Mouse (Mus musculus) cerebellum, postnatal 10 days (tissue): ENCODE measurements around the gene B3gat3.
A peak's percentile ranks its signal among the peaks of the same experiment; 100 is the strongest.

Source experiments
- DNase-seq, 2 experiments: peaks; one replicate each; pipeline ENCODE4 v3.0.0; 2021; ENCODE audit warnings: mixed read lengths in 2 of 2

The B3gat3 gene

DNA sequence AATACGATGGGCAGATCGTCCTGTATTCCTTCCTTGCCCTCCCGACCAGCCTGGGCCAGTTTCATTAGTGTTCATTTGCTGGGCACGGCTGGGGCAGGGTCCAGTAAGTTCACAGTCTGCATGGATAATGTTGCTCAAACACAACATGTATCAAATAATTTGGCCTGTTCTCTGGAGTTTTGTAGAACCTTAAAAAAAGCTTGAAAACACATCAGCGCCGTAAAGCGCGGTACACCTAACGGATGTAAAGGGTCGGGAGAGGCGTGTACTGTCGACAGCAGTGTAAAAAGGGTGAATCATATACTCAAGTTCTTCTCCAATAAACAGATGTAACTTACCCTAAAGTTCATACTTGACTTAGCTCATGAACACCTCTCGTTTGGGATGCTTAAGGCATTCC, 21.6 kb upstream of the B3gat3 start:
- DNase-seq = no peak

DNA sequence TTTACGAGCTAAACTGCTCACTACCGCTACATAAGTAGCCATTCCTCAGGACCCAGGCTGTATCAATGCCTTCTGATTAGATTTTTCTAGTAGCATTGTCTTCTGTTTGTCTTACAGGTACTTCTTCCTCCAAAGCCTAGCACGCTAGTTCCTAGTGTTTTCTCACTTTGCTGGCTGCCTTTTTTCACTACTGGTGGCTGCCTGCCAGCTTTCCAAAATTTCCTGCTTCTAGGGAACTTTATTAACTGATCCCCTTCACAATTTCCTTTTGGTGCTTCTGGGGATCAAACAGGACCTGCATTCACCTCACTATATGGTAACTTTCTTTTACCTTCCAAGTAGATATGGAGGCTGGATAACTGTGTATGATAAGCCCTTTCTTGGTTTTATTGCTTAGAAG, 21.1 kb upstream of the B3gat3 start:
- no peak for DNase-seq

DNA sequence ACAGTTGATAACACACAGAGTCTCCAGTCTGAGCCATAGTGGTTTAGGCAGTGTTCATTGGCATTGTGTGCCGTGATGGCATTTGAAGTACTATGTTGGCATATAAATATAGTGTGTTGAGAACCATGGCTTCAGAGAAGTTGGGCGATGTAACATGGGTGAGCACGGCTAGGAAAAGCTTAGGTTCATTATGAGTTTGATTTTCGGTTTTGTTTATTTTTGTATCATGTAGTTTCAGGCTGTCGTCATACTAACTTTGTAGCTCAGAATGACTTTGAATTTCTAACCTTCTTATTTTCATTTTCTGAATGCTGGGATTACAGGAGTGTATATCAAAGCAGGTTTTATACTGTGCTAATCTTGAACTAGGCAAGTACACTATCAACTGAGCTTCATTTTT, 16.8 kb upstream of the B3gat3 start:
- DNase-seq = no peak

DNA sequence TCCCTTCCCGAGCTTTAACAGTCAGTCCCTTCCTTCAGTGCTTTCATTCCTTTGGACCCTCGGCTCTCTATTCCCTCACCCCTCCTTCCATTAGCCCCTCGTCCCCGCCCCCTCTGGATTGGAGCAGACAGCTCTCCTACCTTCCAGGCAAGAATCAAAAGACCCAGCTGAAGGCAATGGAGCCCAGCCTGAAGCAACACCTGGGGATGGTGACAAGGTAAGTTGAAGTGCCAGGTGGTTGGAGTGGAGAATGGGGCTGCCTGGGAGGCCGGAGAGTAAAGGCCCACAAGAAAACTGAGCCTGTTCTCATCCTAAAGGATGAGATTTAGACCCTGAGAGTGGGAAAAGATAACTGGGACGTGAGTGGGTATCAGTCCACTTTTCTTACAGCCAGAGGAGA, 11.6 kb upstream of the B3gat3 start:
- no peak for DNase-seq

DNA sequence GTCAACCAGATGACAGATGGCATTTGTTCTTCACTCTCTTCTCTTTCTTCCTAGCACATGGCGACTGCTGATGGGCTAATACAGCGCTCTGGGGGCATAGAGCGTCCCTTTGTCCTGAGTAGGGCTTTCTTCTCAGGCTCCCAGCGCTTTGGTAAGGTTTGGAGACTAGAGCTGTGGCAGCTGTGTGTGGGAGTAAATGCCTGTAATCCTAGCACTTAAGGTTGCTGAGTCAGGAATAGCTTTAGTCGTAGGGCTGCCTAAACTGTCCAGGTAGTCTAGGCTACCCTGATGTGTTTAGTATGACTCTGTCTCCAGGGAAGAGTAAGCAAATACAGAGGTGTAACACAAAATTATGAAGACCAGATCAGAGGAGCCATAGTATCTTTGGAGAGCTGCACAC, 8.4 kb upstream of the B3gat3 start:
- DNase-seq = no peak

DNA sequence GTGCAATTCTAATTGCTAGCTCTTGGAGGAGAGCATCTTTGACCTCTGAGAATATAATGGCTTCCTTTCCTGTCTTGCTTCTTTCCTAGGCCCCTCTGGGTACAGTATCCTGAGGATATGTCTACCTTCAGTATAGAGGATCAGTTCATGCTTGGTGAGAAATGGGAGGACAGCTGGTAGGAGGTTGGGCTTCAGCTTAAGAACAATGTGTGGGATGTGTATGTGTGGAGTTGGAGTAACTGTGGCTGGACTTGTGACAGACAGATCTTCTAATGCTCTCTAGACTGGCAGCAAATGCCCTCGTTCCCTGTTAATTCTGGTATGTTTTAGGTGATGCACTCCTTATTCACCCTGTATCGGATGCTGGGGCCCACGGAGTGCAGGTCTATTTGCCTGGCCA, 6.0 kb upstream of the B3gat3 start:
- no peak for DNase-seq

DNA sequence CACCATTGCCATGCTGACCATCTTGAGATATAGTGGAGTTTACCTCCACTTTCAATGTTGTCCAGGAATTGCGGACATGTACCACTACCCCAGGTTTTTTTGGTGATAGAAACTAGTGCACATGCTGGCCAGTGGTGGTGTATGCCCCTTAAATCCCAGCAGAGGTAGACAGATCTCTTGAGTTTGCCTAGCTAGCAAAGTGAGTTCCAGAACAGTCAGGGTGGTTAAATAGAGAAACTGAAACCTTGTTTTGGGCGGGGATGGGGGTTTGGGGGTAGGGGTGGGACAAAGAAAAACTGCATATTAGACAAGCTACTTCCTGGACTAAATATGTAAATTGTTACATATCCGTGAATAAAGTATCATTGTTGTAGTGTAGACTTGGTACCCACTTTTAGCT, 1.2 kb upstream of the B3gat3 start:
- DNase-seq = no peak

DNA sequence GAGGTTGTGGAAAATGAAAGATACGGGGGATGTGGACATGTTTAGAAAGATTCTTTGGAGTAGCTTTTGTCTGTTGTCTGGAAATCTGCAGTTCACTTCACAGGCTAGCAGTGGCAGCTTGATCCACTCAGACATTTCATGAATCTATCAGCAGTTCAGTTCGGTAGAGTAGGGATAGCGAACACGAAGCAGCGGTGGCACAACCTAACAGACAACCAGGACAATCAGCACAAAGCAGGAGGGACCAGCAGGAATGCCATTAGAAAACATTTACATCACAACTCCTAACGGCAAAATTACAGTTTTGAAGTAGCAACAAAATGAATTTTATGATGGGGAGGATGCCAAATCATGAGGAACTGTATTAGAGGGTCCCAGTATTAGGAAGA, 496 bp upstream of the B3gat3 start:
- DNase-seq = no peak

DNA sequence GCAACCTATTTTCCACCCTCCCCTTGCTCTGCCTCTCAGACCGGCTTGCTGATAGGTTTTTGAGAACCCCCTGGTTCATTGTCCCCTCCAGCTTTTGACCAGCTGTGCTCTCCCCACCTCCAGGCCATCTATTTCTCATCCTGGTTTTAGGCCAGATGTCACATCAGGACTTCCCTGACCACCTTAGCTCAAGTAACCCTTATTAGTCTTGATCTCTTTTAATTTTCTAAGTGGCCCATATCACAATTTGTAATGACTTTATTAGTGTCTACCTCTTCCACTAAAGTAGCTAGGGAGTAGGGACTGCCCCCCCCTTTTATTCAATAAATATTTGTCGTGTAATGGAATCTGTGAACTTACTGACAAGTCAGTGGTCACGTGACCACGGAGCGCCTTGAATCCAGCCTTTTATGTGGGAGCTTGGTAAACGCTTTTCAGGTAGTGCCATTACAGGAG, 690 bp downstream of the B3gat3 start:
- DNase-seq = peak in 1 of 2 experiments; percentile 31

DNA sequence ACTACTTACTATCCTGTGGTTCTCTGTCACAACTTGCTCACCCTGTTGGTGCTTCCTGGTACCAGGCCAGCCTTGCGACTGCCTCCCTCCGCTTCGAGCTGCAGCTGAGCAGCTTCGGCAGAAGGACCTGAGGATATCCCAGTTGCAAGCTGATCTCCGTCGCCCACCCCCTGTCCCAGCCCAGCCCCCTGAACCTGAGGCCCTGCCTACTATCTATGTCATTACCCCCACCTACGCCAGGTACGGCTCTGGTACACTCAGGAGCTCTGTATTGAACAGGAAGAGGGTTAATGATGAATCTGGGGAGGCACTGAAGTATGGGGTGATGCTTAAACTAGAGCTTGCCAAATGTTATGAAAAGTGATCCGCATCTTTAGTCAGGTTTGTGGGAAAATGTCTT, 1.6 kb downstream of the B3gat3 start:
- DNase-seq = peak in 1 of 2 experiments; percentile 18

DNA sequence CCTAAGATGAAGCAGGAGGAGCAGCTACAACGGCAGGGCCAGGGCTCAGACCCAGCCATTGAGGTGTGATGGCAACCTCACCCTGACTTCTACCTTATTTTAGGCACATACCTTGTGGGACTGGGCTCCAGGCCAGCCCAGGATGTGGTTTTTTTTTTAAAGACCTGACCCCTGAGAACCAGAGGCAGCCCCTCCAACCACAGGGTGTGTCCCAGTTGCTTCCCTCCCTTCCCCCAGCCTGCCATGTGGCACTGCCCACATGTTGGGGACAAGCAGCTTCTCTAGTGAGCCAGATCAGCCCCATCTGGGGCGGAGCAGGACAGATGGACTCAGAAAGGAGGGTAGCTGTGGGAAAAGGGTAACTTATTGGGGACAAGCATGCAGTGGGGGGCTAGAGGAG, 6.6 kb downstream of the B3gat3 start:
- DNase-seq = no peak

DNA sequence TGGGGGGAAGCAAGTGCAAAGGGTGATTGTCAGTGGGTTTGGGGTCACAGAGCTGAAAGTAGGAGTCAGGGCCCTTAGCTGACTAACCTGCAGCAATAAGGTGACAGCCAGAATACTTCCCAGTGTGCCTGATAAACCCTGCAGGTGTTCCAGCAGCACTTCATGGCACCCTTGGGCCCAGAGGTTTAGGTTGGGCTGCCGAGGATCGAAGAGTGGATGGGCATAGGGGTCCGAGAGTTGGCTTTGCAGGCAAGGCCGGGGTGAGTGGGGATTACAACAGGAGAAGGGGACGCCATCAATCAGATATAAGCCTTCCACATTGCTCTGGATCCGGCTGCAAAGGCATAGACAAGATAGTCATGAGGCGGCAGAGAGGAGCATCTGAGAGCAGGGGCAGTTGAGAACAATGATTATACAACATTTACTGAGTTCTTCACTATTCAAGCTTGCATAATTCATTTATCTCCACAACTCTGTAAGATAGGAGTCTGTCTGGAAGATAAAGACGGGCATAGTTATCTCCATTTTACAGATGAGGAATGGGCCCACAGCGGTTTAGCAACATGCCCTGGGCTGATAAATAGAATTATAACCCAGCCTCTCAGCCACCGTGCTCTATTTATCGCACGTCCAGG, 7.8 kb downstream of the B3gat3 start:
- no peak for DNase-seq

DNA sequence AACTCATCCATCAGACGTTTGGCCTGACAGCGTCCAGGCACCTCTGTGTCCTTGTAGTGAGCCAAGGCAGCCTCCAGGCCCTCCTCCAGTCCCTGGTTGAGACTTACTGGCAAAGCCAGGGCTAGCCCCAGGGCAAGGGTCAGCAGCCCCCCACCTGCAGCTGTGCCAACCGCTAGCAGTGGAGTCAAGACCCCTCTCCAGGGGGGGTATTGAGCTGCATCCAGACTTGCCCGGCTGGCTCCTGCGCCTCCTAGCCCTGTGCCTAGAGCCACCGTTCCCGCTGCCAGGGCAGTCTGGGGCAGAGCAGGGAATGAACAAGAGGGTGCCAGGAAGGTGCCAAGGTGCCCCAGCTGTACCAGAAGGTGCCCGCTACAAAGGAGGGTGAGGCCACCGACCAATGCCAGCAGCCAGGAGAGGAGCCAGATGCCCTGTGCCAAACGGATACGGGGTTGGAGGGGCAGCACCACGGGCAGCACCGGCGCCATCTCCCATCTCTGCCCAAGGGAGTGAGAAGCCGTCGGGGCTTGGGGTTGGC, 8.6 kb downstream of the B3gat3 start:
- peak; percentile 76 to 83 for DNase-seq

DNA sequence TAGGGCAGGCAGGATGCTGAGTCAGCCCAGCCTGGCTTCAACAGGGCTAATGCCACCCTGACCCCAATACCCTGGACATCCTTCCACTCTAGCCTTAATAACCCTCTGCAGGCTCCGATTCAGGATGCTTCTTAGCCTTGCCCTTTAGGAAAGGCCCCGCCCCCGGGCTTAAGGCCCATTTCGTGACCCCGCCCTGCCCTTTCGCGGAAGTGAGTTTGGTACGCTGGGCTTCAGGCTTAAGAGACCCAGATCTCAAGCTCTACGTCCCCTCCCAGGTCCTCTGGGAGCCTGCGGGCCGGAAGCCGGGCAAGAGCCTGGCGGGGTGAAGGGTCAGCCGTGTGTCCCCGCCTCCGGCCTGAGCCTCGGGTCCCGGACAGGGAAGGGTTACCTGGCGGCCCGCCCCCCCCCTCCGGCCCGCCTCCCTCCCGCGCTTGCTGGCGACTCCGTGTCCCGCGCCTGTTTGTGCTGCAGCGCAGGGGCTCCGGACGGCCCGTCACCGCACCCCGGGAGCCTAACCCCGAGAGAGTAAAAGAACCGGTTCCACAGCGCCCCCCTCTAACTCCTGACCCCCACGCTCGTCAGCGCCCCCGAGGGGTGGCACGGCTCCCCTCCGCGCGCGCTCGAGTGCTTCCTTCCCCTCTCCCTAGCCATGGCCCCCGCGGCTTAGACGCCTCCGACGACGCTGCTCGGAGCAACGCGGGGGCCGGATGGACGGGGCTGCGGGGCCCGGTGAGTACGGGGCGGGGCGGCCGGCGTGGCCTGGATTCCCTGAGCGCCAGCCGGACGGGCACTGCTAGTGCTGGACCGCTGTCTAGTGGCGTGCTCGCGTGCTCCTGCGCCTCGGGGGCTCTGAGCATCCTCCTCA, 9.3 kb downstream of the B3gat3 start, which contains the start of the genes Rom1 and Eml3:
Gene Rom1, minus strand, starts transcription at position 133 of the 865 bp plus-strand sequence.
Gene Eml3, plus strand, starts transcription at position 329 of the 865 bp plus-strand sequence.
- DNase-seq = peak; percentile 85

DNA sequence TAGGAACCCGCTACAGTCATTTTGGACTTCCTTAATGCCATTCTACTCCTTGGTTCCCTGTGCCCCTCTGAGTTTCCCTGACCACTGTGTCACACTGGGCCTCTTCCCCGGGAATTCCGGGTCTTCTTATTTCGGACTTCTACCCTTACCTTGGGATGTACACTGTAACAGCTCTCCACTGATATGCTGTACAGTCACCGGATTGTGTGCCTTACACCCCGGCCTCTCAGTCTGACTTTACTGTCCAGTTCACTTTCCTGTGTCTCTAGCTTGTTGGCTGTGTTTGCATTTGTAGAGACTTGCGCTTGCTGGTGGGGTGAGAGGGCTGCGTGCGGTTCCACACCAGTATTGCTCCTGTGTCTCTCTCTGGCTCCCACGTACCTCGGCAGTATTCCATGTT, 9.9 kb downstream of the B3gat3 start:
- no peak for DNase-seq

DNA sequence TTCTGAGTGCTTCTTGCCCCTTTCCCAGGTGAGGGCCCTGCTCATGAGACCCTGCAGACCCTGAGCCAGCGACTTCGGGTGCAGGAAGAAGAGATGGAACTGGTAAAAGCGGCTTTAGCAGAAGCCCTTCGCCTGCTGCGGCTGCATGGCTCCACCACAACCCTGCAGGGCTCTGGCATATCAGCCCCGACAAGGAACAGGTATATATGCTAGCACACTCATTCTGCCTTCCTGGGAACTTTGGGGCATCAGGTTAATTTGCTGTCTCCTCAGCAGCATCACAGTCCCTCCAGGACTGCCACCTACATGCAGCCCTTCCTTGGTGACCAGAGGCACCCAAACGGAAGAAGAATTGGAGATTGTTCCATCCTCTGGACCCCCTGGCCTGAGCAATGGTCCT, 10.6 kb downstream of the B3gat3 start:
- DNase-seq = no peak

DNA sequence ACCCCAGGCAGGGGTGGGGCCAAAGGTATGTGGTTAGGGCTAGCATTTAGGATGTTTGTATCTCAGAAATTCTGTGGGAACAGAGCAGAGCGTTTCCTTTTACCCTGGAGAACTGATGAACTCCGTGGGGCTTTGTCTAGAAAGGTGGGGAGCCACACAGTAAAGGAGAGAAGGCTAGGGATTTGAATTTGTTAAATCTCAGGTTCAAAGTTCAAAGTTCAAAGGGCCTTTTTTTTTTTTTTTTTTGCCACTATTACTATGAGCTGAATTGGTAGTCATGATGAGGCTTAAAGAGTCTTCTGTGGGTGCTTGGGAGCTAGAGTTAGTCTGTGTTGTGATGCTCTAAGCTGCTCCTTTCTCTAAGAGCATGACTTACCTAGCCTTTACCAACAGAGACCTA, 16.6 kb downstream of the B3gat3 start:
- DNase-seq = no peak

DNA sequence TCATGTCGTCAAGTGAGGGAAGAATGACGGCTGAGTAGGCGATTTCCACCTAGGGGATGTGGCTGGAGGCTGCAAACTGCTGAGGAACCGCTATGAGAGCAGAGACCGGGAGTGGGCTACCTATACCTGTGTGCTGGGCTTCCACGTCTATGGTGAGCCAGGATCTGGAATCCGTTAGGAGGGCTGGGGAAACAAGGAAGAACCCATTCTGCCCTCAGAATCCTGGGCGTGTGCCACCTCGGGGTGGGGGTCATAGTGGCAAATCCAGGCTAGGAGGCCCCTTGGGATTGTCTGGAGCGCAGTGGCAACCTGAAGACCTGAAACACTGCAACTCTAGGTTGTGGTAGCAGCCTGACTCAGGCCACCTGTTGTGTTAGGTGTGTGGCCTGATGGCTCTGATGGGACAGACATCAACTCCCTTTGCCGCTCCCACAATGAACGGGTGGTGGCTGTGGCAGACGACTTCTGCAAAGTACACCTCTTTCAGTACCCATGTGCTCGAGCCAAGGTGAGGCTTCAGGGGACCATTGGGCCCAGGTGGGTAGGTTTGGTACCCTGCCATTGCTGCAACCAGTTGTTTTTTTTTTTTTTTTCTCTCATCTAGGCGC, 20.5 kb downstream of the B3gat3 start:
- DNase-seq = peak; percentile 39 to 50

DNA sequence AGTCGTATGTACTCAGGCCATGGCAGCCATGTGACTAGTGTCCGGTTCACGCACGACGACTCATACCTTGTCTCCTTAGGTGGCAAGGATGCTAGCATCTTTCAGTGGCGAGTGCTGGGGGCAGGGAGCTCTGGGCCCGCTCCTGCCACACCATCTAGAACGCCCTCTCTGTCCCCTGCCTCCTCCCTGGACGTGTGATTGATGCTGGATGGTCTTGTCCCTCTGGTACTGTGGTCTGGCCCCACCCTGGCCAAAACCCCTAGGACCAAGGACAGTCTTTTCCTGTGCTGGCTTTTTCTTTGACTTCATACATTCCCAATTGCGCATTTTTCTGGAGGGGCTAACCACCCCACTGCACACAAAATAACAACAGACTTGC, 21.0 kb downstream of the B3gat3 start:
- peak in 1 of 2 experiments; percentile 37 for DNase-seq

DNA sequence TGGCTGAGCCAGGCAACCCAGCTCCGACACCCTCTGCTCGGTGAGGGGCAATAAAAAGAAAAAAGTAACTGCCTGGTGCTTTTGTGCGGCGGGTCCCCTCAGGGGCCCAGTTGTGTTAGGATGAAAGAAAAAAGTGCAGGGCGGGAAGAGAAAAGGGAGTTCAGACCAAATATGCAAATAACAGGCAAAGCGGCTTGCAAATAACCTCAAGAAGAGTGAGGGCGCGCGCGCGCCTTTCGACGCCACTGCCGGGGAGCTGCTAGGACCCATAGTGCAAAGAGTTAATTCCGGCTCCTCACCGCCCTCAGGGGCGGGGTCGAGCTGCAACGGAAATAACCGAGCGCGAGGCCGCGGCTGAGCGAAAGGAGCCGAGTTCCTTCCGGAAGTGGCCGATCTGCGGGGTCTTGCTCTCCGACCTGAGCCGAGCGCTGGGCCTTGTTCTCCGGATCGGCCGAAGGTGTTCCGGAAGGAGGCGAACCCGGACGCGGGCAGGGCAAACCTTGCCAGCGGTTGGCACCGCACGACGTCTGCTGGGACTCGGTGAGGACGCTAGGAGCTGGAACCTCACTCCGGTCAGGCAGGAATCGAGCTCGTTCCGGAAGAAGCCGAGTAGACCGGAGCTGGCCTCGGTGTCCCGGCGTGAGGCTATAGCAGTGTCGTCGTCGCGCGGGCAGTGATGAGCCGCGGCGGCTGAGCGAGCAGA, 21.5 kb downstream of the B3gat3 start, which contains the start of gene Mta2:
Gene Mta2, plus strand, starts transcription at position 361 of the 703 bp plus-strand sequence.
- peak; percentile 99 to 100 for DNase-seq

DNA sequence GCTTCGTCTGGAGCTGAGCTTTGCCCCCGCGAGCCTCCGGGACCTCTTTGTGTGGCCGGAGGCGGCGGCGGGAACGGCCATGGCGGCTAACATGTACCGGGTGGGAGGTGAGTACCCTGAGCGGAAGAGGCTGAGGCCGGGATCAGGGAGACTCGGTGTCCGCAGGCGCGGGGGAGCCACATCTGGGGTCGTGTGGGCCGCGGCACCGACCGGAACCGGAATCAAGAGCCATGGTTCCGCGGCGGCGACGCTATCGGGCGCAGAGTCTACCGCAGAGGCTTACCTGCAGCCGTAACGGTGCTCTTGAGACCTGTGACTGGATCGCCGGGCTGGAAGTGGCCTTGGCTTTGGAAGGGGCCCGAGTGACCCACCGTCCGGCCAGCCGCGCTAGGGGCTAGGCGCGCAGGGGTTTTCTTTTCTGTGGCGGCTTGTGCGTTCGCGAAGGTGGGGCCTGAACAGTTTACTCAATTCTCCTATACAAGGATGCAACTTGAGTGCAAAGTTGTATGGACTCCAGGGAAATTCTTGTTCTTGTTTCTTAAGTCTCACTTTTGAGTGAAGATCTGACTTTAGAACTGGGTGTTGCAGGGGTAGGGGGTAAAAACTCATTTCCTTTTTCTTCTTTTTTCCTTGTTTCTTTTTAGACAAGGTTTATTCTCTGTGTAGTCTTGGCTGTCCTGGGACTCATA, 22.2 kb downstream of the B3gat3 start:
- no peak for DNase-seq

DNA sequence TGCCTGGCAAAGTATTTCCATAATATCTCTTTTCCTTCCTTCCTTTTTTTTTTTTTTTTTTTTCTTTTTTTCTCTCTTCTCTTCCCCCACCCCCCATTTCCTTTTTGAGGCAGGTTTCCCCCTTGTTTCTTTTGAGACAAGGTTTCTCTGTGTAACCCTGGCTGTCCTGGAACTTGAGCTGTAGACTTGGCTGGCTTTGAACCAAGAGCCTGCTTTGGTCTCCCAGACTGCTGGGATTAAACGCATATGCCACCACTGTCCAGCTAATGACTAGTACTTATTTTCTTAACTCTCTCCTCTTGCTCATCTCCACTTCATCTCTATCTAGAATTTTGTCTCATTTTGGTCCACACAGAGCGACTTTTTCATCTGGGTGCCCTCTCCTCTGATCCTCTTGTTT, 22.9 kb downstream of the B3gat3 start:
- DNase-seq = no peak
